11 mouse cellular contexts compared by ENCODE assay signal in genomic region chr1:127442880-127443877, GRCm38 (mm10).
DNase-seq lines count a peak whose midpoint lies in the region; ATAC-seq lines count a peak whose summit lies in the region.
"Had no signal": no experiment of that assay in that cellular context is flagged by ENCODE, and none has a peak within 500 bp of the region (broad histone marks: within the 10 kb centered on the region; RNA-seq: fewer than 3 reads in every experiment).

No protein-coding gene starts in this region.

- no peak overlapping the region for H3K4me3 ChIP-seq in kidney, embryonic 15.5 days (replicated peaks)
- no peak overlapping the region for H3K4me3 ChIP-seq in embryonic facial prominence, embryonic 12.5 days
- H3K4me3 ChIP-seq in hindbrain, embryonic 16.5 days (ENCODE audit: low read length): no peak overlapping the region
- H3K4me3 ChIP-seq: liver, embryonic 15.5 days had no signal

- H3K9me3 ChIP-seq in kidney, embryonic 15.5 days (replicated peaks): no peaks in the 10 kb centered on the region
- H3K9me3 ChIP-seq in embryonic facial prominence, embryonic 12.5 days: no peaks in the 10 kb centered on the region
- no peaks in the 10 kb centered on the region for H3K9me3 ChIP-seq in hindbrain, embryonic 16.5 days (ENCODE audit: control insufficient read depth, low read length)
- H3K9me3 ChIP-seq: liver, embryonic 15.5 days had no signal

- no peak overlapping the region for H3K9ac ChIP-seq in kidney, embryonic 15.5 days
- no peak overlapping the region for H3K9ac ChIP-seq in embryonic facial prominence, embryonic 12.5 days
- no peak overlapping the region for H3K9ac ChIP-seq in hindbrain, embryonic 16.5 days (ENCODE audit: low read depth, low read length)
- H3K9ac ChIP-seq: liver, embryonic 15.5 days had no signal

- DNase-seq in kidney, adult 18-20 months: no peak
- peak; percentile 82 for DNase-seq in retina, postnatal 1 day
- no peak for DNase-seq in gastrocnemius, postnatal 10 days
- no peak for DNase-seq in spleen, adult 12 weeks (ENCODE audit: low spot score)
- DNase-seq in adrenal gland, postnatal 14 days: no peak
- DNase-seq: adrenal gland, postnatal 25 days had no signal

- WGBS in kidney, embryonic 15.5 days: 22% methylated on average over 14 of the region's 14 CpGs
- 21% methylated on average over 14 of the region's 14 CpGs for WGBS in embryonic facial prominence, embryonic 12.5 days
- WGBS in hindbrain, embryonic 16.5 days: 34% methylated on average over 14 of the region's 14 CpGs

- H3K36me3 ChIP-seq in kidney, embryonic 15.5 days: peaks cover 17% of the 10 kb centered on the region
- H3K36me3 ChIP-seq in embryonic facial prominence, embryonic 12.5 days: peaks cover 6% of the 10 kb centered on the region
- H3K36me3 ChIP-seq in hindbrain, embryonic 16.5 days (ENCODE audit: control insufficient read depth, insufficient read depth, low read length): peaks cover 10% of the 10 kb centered on the region
- H3K36me3 ChIP-seq: liver, embryonic 15.5 days had no signal

- H3K27me3 ChIP-seq in kidney, embryonic 15.5 days: no peaks in the 10 kb centered on the region
- no peaks in the 10 kb centered on the region for H3K27me3 ChIP-seq in embryonic facial prominence, embryonic 12.5 days
- no peaks in the 10 kb centered on the region for H3K27me3 ChIP-seq in hindbrain, embryonic 16.5 days (replicated peaks; ENCODE audit: control insufficient read depth, insufficient read depth, low read length)
- H3K27me3 ChIP-seq: liver, embryonic 15.5 days had no signal

- peaks cover 61% of the 10 kb centered on the region for H3K4me1 ChIP-seq in kidney, embryonic 15.5 days
- H3K4me1 ChIP-seq in embryonic facial prominence, embryonic 12.5 days: peaks cover 58% of the 10 kb centered on the region
- H3K4me1 ChIP-seq in hindbrain, embryonic 16.5 days (ENCODE audit: control insufficient read depth, insufficient read depth, low read depth, low read length): no peaks in the 10 kb centered on the region
- H3K4me1 ChIP-seq: liver, embryonic 15.5 days had no signal

- H3K27ac ChIP-seq in kidney, embryonic 15.5 days: peak overlapping the region; percentile 68
- peak overlapping the region; percentile 74 for H3K27ac ChIP-seq in embryonic facial prominence, embryonic 12.5 days
- no peak overlapping the region for H3K27ac ChIP-seq in hindbrain, embryonic 16.5 days (ENCODE audit: low read depth, low read length)
- H3K27ac ChIP-seq: liver, embryonic 15.5 days had no signal

- peak; percentile 40 for ATAC-seq in kidney, embryonic 15.5 days (replicated peaks; ENCODE audit: low FRiP score)
- ATAC-seq in embryonic facial prominence, embryonic 12.5 days (ENCODE audit: insufficient number of reproducible peaks, insufficient read depth, low FRiP score, low TSS enrichment): peak; percentile 43
- 0 out of 2 replicates have a peak, but pooled peaks have one; percentile 28 for ATAC-seq in hindbrain, embryonic 16.5 days
- ATAC-seq: inflammation-experienced regulatory T-cells, adult 6 months had no signal

- H3K4me2 ChIP-seq in kidney, embryonic 15.5 days: no peak overlapping the region
- peak overlapping the region; percentile 15; the same call in 1 of the 2 replicates for H3K4me2 ChIP-seq in embryonic facial prominence, embryonic 12.5 days (replicated peaks)
- H3K4me2 ChIP-seq in hindbrain, embryonic 16.5 days (ENCODE audit: low read length): no peak overlapping the region
- H3K4me2 ChIP-seq: liver, embryonic 15.5 days had no signal
